Mouse (Mus musculus): Measurements from ENCODE around the gene Tsga13.

GRCm38 (mm10) chr6:30849818-30850217 is 65.6 kb downstream of the Tsga13 start:
- no peak for TF ChIP-seq EP300 (IDR thresholded peaks at IDR 0.05; ENCODE audit: insufficient read depth, low read depth, low read length)
- no peak for TF ChIP-seq CTCF (IDR thresholded peaks at IDR 0.05)
